Mouse (Mus musculus) lung, embryonic 14.5 days (tissue): ENCODE data around the gene Ghrhr. TPM values are rescaled to one million over a fixed set of nuclear protein-coding genes. Genes with fewer than 3 reads are reported as not detected.
A peak's percentile ranks its signal among the peaks of the same experiment; 100 is the strongest.

Source experiments
- ATAC-seq: fragments of 200-750 bp; cut with Nextera tagmentation; 2 replicates; pipeline ENCODE4 v1.8.0; 2017; ENCODE audit warnings: mild to moderate bottlenecking, moderate TSS enrichment, moderate library complexity; ENCODE audit not compliant: insufficient read depth
- DNase-seq: peaks from one replicate; pipeline ENCODE4 v3.0.0-alpha.2; 2015
- H3K27ac ChIP-seq: fragments of 300-500 bp; sonication (generic); 2 replicates; pipeline ENCODE4 v1.5.1; 2014; ENCODE audit warnings: low read depth, mild to moderate bottlenecking, moderate library complexity
- H3K27me3 ChIP-seq: fragments of 300-500 bp; sonication (generic); 2 replicates; pipeline ENCODE4 v1.6.1; 2014; ENCODE audit warnings: low read length, control low read depth; ENCODE audit not compliant: insufficient read depth
- H3K36me3 ChIP-seq: fragments of 300-500 bp; sonication (generic); 2 replicates; pipeline ENCODE4 v1.6.1; 2014; ENCODE audit warnings: control low read depth; ENCODE audit not compliant: insufficient read depth
- H3K4me1 ChIP-seq: fragments of 300-500 bp; sonication (generic); 2 replicates; pipeline ENCODE4 v1.6.1; 2014; ENCODE audit warnings: antibody characterized with exemption, control low read depth; ENCODE audit not compliant: insufficient read depth
- H3K4me2 ChIP-seq: fragments of 300-500 bp; sonication (generic); 2 replicates; pipeline ENCODE4 v1.6.1; 2014; ENCODE audit warnings: mild to moderate bottlenecking
- H3K4me3 ChIP-seq: fragments of 300-500 bp; sonication (generic); 2 replicates; pipeline ENCODE4 v1.5.1; 2014; ENCODE audit warnings: low read depth, low read length
- H3K9ac ChIP-seq: fragments of 300-500 bp; sonication (generic); 2 replicates; pipeline ENCODE4 v1.6.1; 2014
- H3K9me3 ChIP-seq: fragments of 300-500 bp; sonication (generic); 2 replicates; pipeline ENCODE4 v1.6.1; 2016; ENCODE audit warnings: low read depth, low read length, control low read depth
- CTCF ChIP-seq: IDR thresholded peaks from 2 replicates; pipeline ENCODE4 v1.5.1; 2016; ENCODE audit warnings: antibody characterized with exemption, low read depth
- WGBS: fragments of 180-500 bp; shearing (Covaris S2); extraction: QIAGEN DNeasy Blood & Tissue Kit; methylation state at CpG from one replicate; pipeline ENCODE4 v1.1.7; 2014; 5-methylcytosine and 5-hydroxymethylcytosine counted together
- polyA plus RNA-seq: library from polyadenylated mRNA; unstranded; fragments of >200 nt; fragmentation: Nextera tagmentation; extraction: Ambion mirVana; gene quantifications from 2 replicates; pipeline ENCODE4 v1.2.1, GENCODE M21; 2014

The Ghrhr gene
- polyA plus RNA-seq, 1 experiment from 2014 or later: not detected

DNA sequence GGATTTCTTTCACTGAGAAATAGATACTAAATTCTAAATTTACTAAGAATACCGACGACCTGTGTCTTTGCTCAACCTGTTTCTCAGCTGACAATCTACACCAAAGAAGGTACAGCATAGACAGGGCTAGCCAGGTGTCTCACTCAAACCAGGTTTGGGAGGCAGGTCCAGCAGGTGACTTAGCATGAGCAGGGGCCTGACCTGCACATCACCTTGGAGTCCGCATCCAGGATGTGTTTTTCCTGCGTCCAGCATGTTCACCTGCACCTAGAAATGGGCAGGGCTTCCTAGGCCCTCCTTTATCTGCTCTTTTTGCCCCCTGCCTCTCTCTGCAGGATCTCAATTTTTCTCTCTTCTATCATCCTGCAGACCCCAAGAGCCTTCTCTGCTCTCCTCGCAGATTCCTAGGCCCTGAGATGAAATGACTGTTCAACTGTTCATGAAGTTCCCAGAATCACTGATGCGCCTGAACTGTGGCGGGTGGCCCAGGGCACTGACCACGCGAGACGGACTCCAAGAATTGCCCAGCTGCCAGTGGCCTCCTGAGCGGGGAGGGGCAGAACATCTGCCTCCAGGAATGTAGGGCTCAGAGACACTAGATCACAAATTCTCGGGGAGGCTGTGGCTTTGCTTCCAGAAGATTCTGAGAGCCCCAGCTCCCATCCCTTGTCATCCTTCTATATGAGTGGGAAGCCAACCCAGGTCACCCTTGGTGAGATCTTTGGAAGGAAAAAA, 22.2 kb upstream of the Ghrhr start:
- Histone ChIP-seq H3K27me3 (no peaks in the 10 kb centered on the region), H3K4me1 (peaks cover 22% of the 10 kb centered on the region; the same call in 1 of the 2 replicates), H3K4me2 (no peak overlapping the region), H3K4me3 (no peak overlapping the region), H3K36me3 (no peaks in the 10 kb centered on the region), H3K27ac (no peak overlapping the region), H3K9ac (no peak overlapping the region), H3K9me3 (no peaks in the 10 kb centered on the region)
- DNase-seq (no peak), ATAC-seq (no peak)
- 82% methylated on average over 12 of the region's 12 CpGs for WGBS
- TF ChIP-seq CTCF: no peak

- no peak overlapping the region for H3K4me3 ChIP-seq
- H3K27me3 ChIP-seq: no peaks in the 10 kb centered on the region
- H3K4me1 ChIP-seq: peaks cover 22% of the 10 kb centered on the region; the same call in 1 of the 2 replicates
- no peak for TF ChIP-seq CTCF
- H3K36me3 ChIP-seq: no peaks in the 10 kb centered on the region
- H3K27ac ChIP-seq: no peak overlapping the region
- ATAC-seq: no peak
- no peak overlapping the region for H3K9ac ChIP-seq
- no peak overlapping the region for H3K4me2 ChIP-seq
- no peaks in the 10 kb centered on the region for H3K9me3 ChIP-seq
- 71% methylated on average over 4 of the region's 4 CpGs for WGBS
- no peak for DNase-seq
Measured at GRCm38 (mm10) chr6:55354456-55355117, 21.5 kb upstream of the Ghrhr start.

DNA sequence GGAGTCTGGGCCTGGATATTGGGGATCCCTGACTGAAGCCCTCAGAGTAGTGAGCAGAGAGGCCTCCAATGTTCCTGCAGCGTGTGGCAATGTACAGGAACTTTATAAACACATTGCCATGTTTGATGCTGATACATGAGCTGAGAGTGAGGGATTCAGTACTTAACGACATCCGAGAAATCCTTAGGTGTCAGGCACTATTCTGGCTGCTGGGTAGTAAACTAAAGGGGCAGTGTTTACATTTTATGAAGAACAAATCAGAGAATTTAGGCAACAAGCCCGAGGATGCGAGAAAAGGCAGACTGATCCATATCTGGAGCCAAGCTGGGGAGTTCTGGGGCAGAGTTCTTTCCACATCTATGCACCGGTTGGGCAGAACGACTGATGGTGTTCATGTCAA, 20.5 kb upstream of the Ghrhr start:
- Histone ChIP-seq H3K9me3 (no peaks in the 10 kb centered on the region), H3K27me3 (no peaks in the 10 kb centered on the region), H3K4me3 (no peak overlapping the region), H3K4me1 (peaks cover 22% of the 10 kb centered on the region; the same call in 1 of the 2 replicates), H3K36me3 (no peaks in the 10 kb centered on the region), H3K4me2 (no peak overlapping the region), H3K27ac (no peak overlapping the region), H3K9ac (no peak overlapping the region)
- ATAC-seq (peak; percentile 56; the same call in 1 of the 2 replicates), DNase-seq (peak; percentile 77)
- TF ChIP-seq CTCF: no peak
- WGBS: 29% methylated on average over 7 of the region's 7 CpGs

DNA sequence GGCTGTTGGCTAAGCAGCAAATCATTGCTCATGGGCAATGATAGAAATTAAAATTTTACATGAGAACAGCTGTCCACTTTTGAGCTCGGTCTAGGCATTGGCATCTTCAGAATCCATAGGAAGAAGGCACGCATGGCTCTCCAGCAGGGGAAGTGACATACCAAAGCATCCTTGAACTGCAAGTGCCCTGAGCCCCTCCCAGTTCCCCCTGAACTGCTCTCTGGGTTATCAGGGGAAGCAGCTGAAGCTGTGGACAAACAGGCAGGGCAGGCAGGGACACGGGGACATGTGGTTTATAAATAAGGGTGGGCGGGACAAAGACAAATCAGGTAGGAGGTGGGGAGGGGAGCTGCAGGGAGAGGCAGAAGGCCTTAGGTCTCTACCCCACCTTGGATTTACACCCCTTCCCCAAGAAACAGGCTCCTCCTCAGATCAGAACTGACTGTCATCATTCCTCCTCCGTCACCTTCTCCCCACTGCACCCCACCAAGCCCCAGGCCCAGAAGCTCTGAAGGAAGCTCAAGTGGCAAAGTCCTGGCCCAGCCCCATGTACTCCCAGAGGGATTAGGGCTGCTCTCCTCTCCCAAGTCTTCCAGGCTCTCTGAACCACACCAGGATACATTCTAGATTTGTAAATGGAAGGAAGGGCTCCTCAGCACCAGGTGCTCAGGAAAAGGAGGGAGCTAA, 19.9 kb upstream of the Ghrhr start:
- Histone ChIP-seq H3K9me3 (no peaks in the 10 kb centered on the region), H3K27ac (peak overlapping the region; percentile 9; the same call in 1 of the 2 replicates), H3K4me2 (no peak overlapping the region), H3K4me3 (no peak overlapping the region), H3K27me3 (no peaks in the 10 kb centered on the region), H3K4me1 (peaks cover 22% of the 10 kb centered on the region; the same call in 1 of the 2 replicates), H3K36me3 (no peaks in the 10 kb centered on the region), H3K9ac (no peak overlapping the region)
- no peak for TF ChIP-seq CTCF
- ATAC-seq (peak; percentile 18; the same call in 1 of the 2 replicates), DNase-seq (peak; percentile 53)
- WGBS: 6% methylated on average over 5 of the region's 5 CpGs

- H3K4me2 ChIP-seq: no peak overlapping the region
- no peaks in the 10 kb centered on the region for H3K27me3 ChIP-seq
- H3K9me3 ChIP-seq: no peaks in the 10 kb centered on the region
- ATAC-seq (no peak), DNase-seq (no peak)
- H3K9ac ChIP-seq: peak overlapping the region; percentile 1; the same call in 1 of the 2 replicates
- H3K27ac ChIP-seq: no peak overlapping the region
- no peak overlapping the region for H3K4me3 ChIP-seq
- 60% methylated on average over 5 of the region's 5 CpGs for WGBS
- peaks cover 22% of the 10 kb centered on the region; the same call in 1 of the 2 replicates for H3K4me1 ChIP-seq
- no peaks in the 10 kb centered on the region for H3K36me3 ChIP-seq
- TF ChIP-seq CTCF: no peak
Measured at GRCm38 (mm10) chr6:55356976-55357635, 19.0 kb upstream of the Ghrhr start.

GRCm38 (mm10) chr6:55357636-55358031, 18.5 kb upstream of the Ghrhr start:
- WGBS: 39% methylated on average over 6 of the region's 6 CpGs
- ATAC-seq (peak; percentile 18; the same call in 1 of the 2 replicates), DNase-seq (peak; percentile 59)
- Histone ChIP-seq H3K9ac (peak overlapping the region; percentile 1; the same call in 1 of the 2 replicates), H3K4me2 (no peak overlapping the region), H3K27ac (no peak overlapping the region), H3K4me1 (peaks cover 22% of the 10 kb centered on the region; the same call in 1 of the 2 replicates), H3K36me3 (no peaks in the 10 kb centered on the region), H3K9me3 (no peaks in the 10 kb centered on the region), H3K4me3 (no peak overlapping the region), H3K27me3 (no peaks in the 10 kb centered on the region)
- no peak for TF ChIP-seq CTCF
